Mouse (Mus musculus): ENCODE measurements around the gene Map2k3.

DNA sequence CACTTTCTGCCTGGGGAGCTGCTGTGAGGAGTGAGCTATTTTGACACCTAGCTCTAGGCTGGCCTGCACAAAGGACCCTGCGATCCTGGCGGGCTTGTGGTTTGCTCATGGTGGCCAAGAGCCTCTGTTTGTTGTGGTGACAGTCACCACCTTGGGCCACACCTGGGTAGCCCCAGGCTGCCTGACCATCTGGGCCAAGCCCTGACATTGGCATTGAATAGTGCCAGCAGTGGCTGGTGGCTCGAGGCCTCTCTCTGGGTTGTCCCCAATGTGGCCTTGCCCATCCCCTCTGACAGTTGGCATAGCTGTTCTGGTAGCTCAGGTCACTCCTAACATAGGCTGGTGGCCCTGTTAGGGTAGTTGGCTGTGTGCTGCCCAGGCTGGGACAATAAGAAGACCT, 7.7 kb downstream of the Map2k3 start:
- TF ChIP-seq CTCF (IDR thresholded peaks at IDR 0.05), result no peak
- TF ChIP-seq POLR2A (IDR thresholded peaks at IDR 0.05; ENCODE audit: insufficient read depth, low read depth, low read length), result no peak
- TF ChIP-seq EP300 (IDR thresholded peaks at IDR 0.05; ENCODE audit: insufficient read depth, low read depth, low read length), result peak; percentile 54; the same call in 1 of the 2 replicates
